Mouse (Mus musculus) small intestine, adult 2 months (tissue): ENCODE measurements at regions not wholly inside any gene's neighbourhood (a gene's known extent, or its start where the extent isn't known, plus 50 kb on each side); places are given as distances from the start of the nearest gene placed in this dataset.

Experiments used
- CTCF ChIP-seq: fragments of 200-500 bp; IDR thresholded peaks from 2 replicates; pipeline ENCODE4 v1.5.1; 2012; ENCODE audit warnings: low read depth, mild to moderate bottlenecking, control low read depth, inconsistent platforms, low read length, moderate library complexity, mixed read lengths; ENCODE audit not compliant: insufficient replicate concordance, insufficient read length; ENCODE audit errors: extremely low read depth
- POLR2A ChIP-seq: fragments of 200-500 bp; IDR thresholded peaks from 2 replicates; pipeline ENCODE4 v1.6.1; 2012; ENCODE audit warnings: low read depth, mild to moderate bottlenecking, control low read depth, inconsistent platforms, low read length, moderate library complexity

GRCm38 (mm10) chr19:14388539-14388938, 209.3 kb downstream of the Tle4 start:
- TF ChIP-seq POLR2A (no peak), CTCF (peak; percentile 48; the same call in 1 of the 2 replicates)
